Mouse (Mus musculus): ENCODE results near the gene Agtpbp1.

DNA sequence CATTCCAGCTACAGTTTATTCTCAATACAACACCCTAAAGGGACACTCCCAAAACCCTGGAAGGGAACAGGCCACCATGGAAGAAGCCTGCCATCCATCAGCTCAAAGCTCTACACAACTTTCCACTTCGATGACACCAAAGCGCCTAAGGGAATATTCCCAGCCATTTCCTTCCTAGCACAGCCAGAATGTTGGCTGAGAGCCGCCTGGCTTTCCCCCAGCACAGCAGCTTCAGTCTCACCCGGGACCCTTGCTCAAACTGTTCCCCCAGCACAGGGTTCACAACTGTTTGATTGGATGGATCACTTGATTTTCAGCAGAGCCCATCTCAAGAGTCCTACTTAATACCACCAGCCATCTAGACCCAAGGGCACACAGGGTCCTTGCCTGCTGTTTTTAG lies 37.3 kb downstream of the Agtpbp1 start:
- TF ChIP-seq CTCF (IDR thresholded peaks at IDR 0.05; ENCODE audit: low read depth, low read length) (no peak), TAL1 (conservative IDR thresholded peaks at IDR 0.05; ENCODE audit: low read depth, low read length) (no peak)

Measured in G1E (cell line).